Mouse (Mus musculus) gastrocnemius, adult 18-20 months (tissue): ENCODE results near the gene Tmem87b. TPM values are rescaled to one million over a fixed set of nuclear protein-coding genes. Genes with fewer than 3 reads are reported as not detected.

Source experiments
- DNase-seq: peaks from one replicate; pipeline ENCODE4 v3.0.0; 2021; ENCODE audit warnings: low spot score
- total RNA-seq, 2 experiments: library from RNA; stranded (reverse); gene quantifications; 2 replicates each; pipeline ENCODE4 v1.2.3; 2021

Tmem87b gene
- total RNA-seq, 2 experiments from 2014 or later = 13.3 to 14.9 TPM

GRCm38 (mm10) chr2:128885225-128885811, 67.4 kb downstream of the Tmem87b start:
- no peak for DNase-seq

DNA sequence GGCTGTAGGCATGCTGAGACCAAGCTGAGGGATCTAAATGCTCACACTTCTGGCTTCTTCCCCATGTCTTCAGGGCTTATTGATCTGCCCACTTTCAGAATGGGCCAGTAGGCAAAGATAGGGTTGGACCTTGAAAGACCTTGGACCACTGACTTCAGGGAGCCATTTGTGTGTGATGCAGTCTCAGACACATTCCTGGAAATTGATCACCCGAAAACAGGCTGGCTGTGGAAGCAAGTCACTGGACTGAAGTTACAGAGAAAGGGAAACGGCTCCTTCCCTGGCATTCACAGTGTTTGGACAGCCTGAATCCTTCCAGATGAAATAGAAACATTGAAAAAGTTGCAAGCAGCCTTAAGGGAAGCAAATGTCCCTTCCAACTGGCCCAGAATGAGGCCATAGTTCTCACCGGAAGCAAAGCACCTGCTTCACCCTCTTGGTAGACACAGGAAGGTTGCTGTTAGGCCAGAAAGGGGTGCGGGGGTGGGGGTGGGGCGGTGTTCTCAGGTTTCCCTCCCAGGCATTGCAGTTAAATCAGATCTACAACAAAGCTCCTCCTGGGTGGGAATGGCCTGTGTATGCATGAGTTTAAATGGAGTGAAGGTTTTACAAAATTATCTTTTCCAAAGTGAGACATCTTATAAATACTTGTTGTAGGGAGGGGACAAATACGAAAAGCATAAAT, 70.1 kb downstream of the Tmem87b start:
- DNase-seq = no peak

DNA sequence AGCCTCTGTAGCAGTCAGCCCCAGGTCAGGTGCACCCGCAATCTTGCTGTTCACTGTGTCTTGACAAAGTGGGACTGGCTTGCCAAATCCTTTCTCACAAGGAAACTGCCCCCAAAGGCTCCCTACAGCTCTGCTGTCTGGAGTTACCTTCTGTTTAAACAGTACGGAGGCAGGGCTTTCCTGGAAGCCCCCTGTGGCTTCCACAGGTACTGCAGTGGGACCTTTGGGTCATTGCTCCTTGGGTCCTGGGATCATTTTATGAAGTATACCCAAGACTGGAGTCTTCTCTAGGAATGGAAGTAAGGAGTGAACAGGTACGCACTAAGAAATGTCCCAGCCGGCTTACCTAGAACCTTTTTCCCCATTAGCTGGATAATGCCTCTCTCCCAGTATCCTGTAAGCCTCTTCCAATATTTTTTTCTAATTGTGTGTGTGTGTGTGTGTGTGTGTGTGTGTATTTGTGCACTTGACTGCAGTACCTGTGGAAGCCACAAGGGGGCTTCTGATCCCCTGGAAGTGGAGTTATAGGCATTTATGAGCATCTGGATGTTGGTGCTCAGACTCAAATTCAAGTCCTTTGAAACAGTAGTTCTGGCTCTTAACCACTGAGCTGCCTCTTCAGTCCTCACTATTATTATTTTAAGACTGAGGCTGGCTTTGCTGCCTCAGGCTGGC, 72.9 kb downstream of the Tmem87b start:
- no peak for DNase-seq

DNA sequence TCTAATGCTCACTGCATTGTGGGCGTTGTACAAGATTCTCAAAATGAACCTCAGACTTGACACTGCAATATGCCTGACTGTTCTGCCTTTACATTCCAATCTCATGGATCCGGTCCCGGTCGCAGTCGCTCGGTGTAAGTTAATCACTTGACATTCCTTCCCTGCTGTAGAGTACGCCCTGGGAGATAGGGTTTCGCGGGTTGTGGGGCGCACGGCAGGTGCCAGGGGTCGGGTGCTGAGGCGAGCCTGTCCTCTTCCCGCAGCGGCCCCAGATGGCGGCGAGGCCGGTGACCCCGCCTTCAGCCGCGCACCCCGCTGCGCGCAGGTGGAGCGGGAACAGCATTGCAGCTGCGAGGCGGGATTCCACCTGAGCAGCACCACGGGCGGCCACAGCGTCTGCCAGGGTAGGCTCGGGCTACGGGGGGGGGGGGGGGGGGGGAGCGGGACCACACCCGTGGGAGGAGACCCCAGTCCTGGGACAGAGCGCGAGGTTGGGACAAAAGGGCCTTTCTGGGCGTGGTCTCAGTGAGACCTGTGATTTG, 74.3 kb downstream of the Tmem87b start:
- no peak for DNase-seq

DNA sequence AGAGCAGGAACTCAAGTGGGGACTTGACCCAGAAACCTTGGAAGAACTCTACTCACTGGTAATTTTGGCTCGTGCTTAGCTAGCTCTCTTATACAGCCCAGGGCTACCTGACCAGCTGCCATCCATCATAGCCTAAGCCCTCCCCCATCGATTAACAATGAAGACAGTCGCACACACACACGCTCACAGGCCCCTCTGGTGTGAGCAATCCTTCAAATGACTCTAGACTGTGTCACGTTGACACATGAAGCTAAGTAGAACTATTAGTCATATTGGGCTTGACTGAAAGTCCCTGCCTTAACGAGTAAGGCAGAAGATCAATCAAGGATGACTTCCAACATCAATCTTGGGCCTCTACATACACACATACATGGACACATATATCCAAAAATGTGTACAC, 84.9 kb downstream of the Tmem87b start:
- DNase-seq = no peak

DNA sequence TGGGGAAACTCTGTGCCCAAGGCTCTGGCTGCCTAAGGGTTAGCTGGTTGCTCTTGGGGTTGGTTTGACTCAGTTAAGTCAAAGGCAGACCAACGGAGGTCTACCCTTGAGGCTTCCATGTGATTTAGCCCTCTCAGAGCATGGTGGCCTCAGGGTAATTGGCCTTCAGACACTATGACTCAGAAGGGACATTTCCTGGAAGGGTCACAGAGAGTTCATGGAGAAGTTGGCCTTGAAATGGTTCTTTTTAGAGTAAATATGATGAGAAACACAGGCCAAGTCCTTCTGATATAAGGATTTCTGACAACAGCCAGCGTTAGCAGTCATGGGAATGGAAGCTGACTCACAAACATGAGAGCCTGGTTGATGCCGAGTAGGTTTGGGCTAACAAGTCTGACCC, 85.7 kb downstream of the Tmem87b start:
- no peak for DNase-seq

Other genes with a start within 250 kb of the Tmem87b start
- gene Spdye4c, start 226.9 kb upstream of the Tmem87b start, total RNA-seq = not detected
- 10 to 100 TPM; 30.0 to 31.1 TPM for gene Anapc1, start 130.7 kb upstream of the Tmem87b start, total RNA-seq
- gene Mertk, start 119.2 kb upstream of the Tmem87b start, total RNA-seq = 1 to 10 TPM; 2.2 to 2.8 TPM
- gene Fbln7, start 44.9 kb downstream of the Tmem87b start, total RNA-seq = 1 to 10 TPM; 2.0 to 3.1 TPM
- 1 to 10 TPM; 8.4 to 8.9 TPM for gene Zc3h8, start 126.0 kb downstream of the Tmem87b start, total RNA-seq
- gene Zc3h6, start 149.3 kb downstream of the Tmem87b start, total RNA-seq = 1 to 10 TPM; 7.2 to 7.6 TPM
- gene Gm10762, start 149.6 kb downstream of the Tmem87b start, total RNA-seq = 10 to 100 TPM; 15.2 to 15.5 TPM
- gene Vinac1, start 230.1 kb downstream of the Tmem87b start, total RNA-seq = not detected
- 1 to 10 TPM; 6.1 to 8.6 TPM for gene Ttl, start 247.8 kb downstream of the Tmem87b start, total RNA-seq